Mouse (Mus musculus): ENCODE data around the gene Slc15a3.

DNA sequence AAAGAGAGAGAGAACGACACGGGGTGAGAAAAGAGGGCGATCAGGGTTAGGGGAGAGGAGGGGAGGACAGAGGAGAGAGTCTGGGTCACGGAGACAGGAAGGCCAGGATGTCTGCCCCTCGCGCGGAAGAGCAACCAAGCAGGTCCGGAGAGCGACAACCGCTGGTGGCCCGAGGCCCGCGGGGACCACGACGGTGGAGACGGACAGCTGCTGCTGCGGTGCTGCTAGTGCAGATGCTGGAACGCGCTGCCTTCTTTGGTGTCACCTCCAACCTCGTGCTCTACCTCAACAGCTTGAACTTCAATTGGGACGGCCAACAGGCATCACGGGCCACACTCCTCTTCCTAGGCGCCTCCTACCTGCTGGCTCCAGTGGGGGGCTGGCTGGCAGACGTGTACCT, 3.4 kb downstream of the Slc15a3 start:
- TF ChIP-seq CTCF (IDR thresholded peaks at IDR 0.05; ENCODE audit: low read depth) (no peak), EP300 (IDR thresholded peaks at IDR 0.05; ENCODE audit: low read depth) (no peak)
